Mouse (Mus musculus) hindbrain, embryonic 14.5 days (tissue): ENCODE data around the gene Bud13. TPM values are rescaled to one million over a fixed set of nuclear protein-coding genes. Genes with fewer than 3 reads are reported as not detected.

ENCODE experiments used
- ATAC-seq: fragments of 200-750 bp; cut with Nextera tagmentation; 2 replicates; pipeline ENCODE4 v1.8.0; 2017; ENCODE audit warnings: moderate number of reproducible peaks, mild to moderate bottlenecking, moderate TSS enrichment, moderate library complexity; ENCODE audit not compliant: low FRiP score
- DNase-seq: peaks from one replicate; pipeline ENCODE4 v3.0.0-alpha.2; 2015; ENCODE audit warnings: low spot score
- H3K27ac ChIP-seq: fragments of 300-500 bp; sonication (generic); 2 replicates; pipeline ENCODE4 v1.5.1; 2014; ENCODE audit warnings: mild to moderate bottlenecking, moderate library complexity
- H3K27me3 ChIP-seq: fragments of 300-500 bp; sonication (generic); 2 replicates; pipeline ENCODE4 v1.6.1; 2014; ENCODE audit warnings: mild to moderate bottlenecking, low read length, mixed read lengths; ENCODE audit not compliant: control insufficient read depth, insufficient read depth
- H3K36me3 ChIP-seq: fragments of 300-500 bp; sonication (generic); replicated peaks from 2 replicates; pipeline ENCODE4 v1.6.1; 2014; ENCODE audit not compliant: control insufficient read depth, insufficient read depth
- H3K4me1 ChIP-seq: fragments of 300-500 bp; sonication (generic); replicated peaks from 2 replicates; pipeline ENCODE4 v1.6.1; 2014; ENCODE audit warnings: antibody characterized with exemption, low read length, mixed read lengths; ENCODE audit not compliant: control insufficient read depth, insufficient read depth
- H3K4me2 ChIP-seq: fragments of 300-500 bp; sonication (generic); replicated peaks from 2 replicates; pipeline ENCODE4 v1.6.1; 2014; ENCODE audit warnings: mild to moderate bottlenecking, moderate library complexity
- H3K4me3 ChIP-seq: fragments of 300-500 bp; sonication (generic); replicated peaks from 2 replicates; pipeline ENCODE4 v1.5.1; 2014; ENCODE audit warnings: mild to moderate bottlenecking, low read length
- H3K9ac ChIP-seq: fragments of 300-500 bp; sonication (generic); 2 replicates; pipeline ENCODE4 v1.6.1; 2014
- H3K9me3 ChIP-seq: fragments of 300-500 bp; sonication (generic); 2 replicates; pipeline ENCODE4 v1.6.1; 2016; ENCODE audit warnings: low read length; ENCODE audit not compliant: control insufficient read depth
- WGBS: fragments of 180-500 bp; shearing (Covaris S2); extraction: QIAGEN DNeasy Blood & Tissue Kit; methylation state at CpG from one replicate; pipeline ENCODE4 v1.1.7; 2014; 5-methylcytosine and 5-hydroxymethylcytosine counted together
- polyA plus RNA-seq: library from polyadenylated mRNA; unstranded; fragments of >200 nt; fragmentation: Nextera tagmentation; extraction: Ambion mirVana; gene quantifications from 2 replicates; pipeline ENCODE4 v1.2.1, GENCODE M21; 2014

Bud13 gene
- polyA plus RNA-seq, 1 experiment from 2014 or later = 16.0 TPM

- Histone ChIP-seq H3K9me3 (no peaks in the 10 kb centered on the region), H3K4me3 (no peak overlapping the region), H3K36me3 (peaks cover 24% of the 10 kb centered on the region), H3K4me2 (peak overlapping the region; percentile 85), H3K27ac (no peak overlapping the region), H3K4me1 (no peaks in the 10 kb centered on the region; the same call in 1 of the 2 replicates), H3K27me3 (0 out of 2 replicates have a peak, but pooled peaks cover 5% of the 10 kb centered on the region), H3K9ac (no peak overlapping the region)
- WGBS = 89% methylated on average over 9 of the region's 9 CpGs
- ATAC-seq = no peak
- no peak for DNase-seq
Observed at GRCm38 (mm10) chr9:46272070-46272469, 10.7 kb upstream of the Bud13 start.

- H3K36me3 ChIP-seq = peaks cover 31% of the 10 kb centered on the region
- ATAC-seq (peak; percentile 93), DNase-seq (peak; percentile 85)
- H3K9me3 ChIP-seq = no peaks in the 10 kb centered on the region
- peak within 1 kb of the TSS; percentile 85 for H3K4me2 ChIP-seq
- WGBS = 7% methylated on average over 45 of the region's 45 CpGs
- H3K27ac ChIP-seq = peak within 1 kb of the TSS; percentile 59
- H3K4me1 ChIP-seq = no peaks in the 10 kb centered on the region; the same call in 1 of the 2 replicates
- H3K4me3 ChIP-seq = peak within 1 kb of the TSS; percentile 89
- peak within 1 kb of the TSS; percentile 74 for H3K9ac ChIP-seq
- H3K27me3 ChIP-seq = 0 out of 2 replicates have a peak, but pooled peaks cover 5% of the 10 kb centered on the region
Observed at GRCm38 (mm10) chr9:46272677-46273454, 9.9 kb upstream of the Bud13 start, which contains the start of gene Zpr1. Gene Zpr1 (plus strand): TSS chr9:46273064.

GRCm38 (mm10) chr9:46274494-46274893, 8.3 kb upstream of the Bud13 start:
- no peak for DNase-seq
- Histone ChIP-seq H3K4me2 (no peak overlapping the region), H3K36me3 (peaks cover 46% of the 10 kb centered on the region), H3K27me3 (0 out of 2 replicates have a peak, but pooled peaks cover 5% of the 10 kb centered on the region), H3K9ac (no peak overlapping the region), H3K9me3 (no peaks in the 10 kb centered on the region), H3K4me1 (no peaks in the 10 kb centered on the region; the same call in 1 of the 2 replicates), H3K27ac (no peak overlapping the region), H3K4me3 (no peak overlapping the region)
- ATAC-seq = no peak
- 96% methylated on average over 9 of the region's 9 CpGs for WGBS

- Histone ChIP-seq H3K4me1 (no peaks in the 10 kb centered on the region), H3K27ac (no peak overlapping the region), H3K4me2 (no peak overlapping the region), H3K36me3 (peaks cover 61% of the 10 kb centered on the region), H3K27me3 (no peaks in the 10 kb centered on the region), H3K9ac (no peak overlapping the region), H3K9me3 (no peaks in the 10 kb centered on the region), H3K4me3 (no peak overlapping the region)
- ATAC-seq (no peak), DNase-seq (no peak)
- WGBS = 95% methylated on average over 4 of the region's 4 CpGs
Observed at GRCm38 (mm10) chr9:46298381-46298780, 15.6 kb downstream of the Bud13 start.

GRCm38 (mm10) chr9:46302142-46302541, 19.3 kb downstream of the Bud13 start:
- H3K36me3 ChIP-seq = peaks cover 29% of the 10 kb centered on the region
- H3K27ac ChIP-seq = no peak overlapping the region
- ATAC-seq (no peak), DNase-seq (peak; percentile 82)
- no peak overlapping the region for H3K4me3 ChIP-seq
- no peak overlapping the region for H3K9ac ChIP-seq
- no peaks in the 10 kb centered on the region for H3K4me1 ChIP-seq
- no peaks in the 10 kb centered on the region for H3K9me3 ChIP-seq
- H3K27me3 ChIP-seq = no peaks in the 10 kb centered on the region
- 12% methylated on average over 2 of the region's 2 CpGs for WGBS
- H3K4me2 ChIP-seq = no peak overlapping the region

GRCm38 (mm10) chr9:46309121-46309520, 26.3 kb downstream of the Bud13 start:
- WGBS = 12% methylated on average over 7 of the region's 7 CpGs
- Histone ChIP-seq H3K27me3 (no peaks in the 10 kb centered on the region), H3K9ac (no peak overlapping the region), H3K4me2 (no peak overlapping the region), H3K4me1 (0 out of 2 replicates have a peak, but pooled peaks cover under 1% of the 10 kb centered on the region), H3K9me3 (no peaks in the 10 kb centered on the region), H3K36me3 (no peaks in the 10 kb centered on the region), H3K27ac (no peak overlapping the region), H3K4me3 (no peak overlapping the region)
- DNase-seq (no peak), ATAC-seq (no peak)

GRCm38 (mm10) chr9:46314507-46314906, 31.7 kb downstream of the Bud13 start:
- ATAC-seq (peak; percentile 60; the same call in 1 of the 2 replicates), DNase-seq (peak; percentile 76)
- H3K27me3 ChIP-seq = no peaks in the 10 kb centered on the region
- H3K27ac ChIP-seq = no peak overlapping the region
- H3K4me2 ChIP-seq = no peak overlapping the region
- H3K9ac ChIP-seq = no peak overlapping the region
- no peak overlapping the region for H3K4me3 ChIP-seq
- peaks cover 21% of the 10 kb centered on the region for H3K4me1 ChIP-seq
- 6% methylated on average over 4 of the region's 4 CpGs for WGBS
- H3K36me3 ChIP-seq = no peaks in the 10 kb centered on the region
- no peaks in the 10 kb centered on the region for H3K9me3 ChIP-seq

GRCm38 (mm10) chr9:46314921-46315320, 32.1 kb downstream of the Bud13 start:
- H3K4me3 ChIP-seq = no peak overlapping the region
- H3K4me2 ChIP-seq = no peak overlapping the region
- WGBS = 40% methylated on average over 2 of the region's 2 CpGs
- DNase-seq (no peak), ATAC-seq (no peak)
- no peaks in the 10 kb centered on the region for H3K36me3 ChIP-seq
- no peak overlapping the region for H3K27ac ChIP-seq
- H3K9me3 ChIP-seq = no peaks in the 10 kb centered on the region
- no peaks in the 10 kb centered on the region for H3K27me3 ChIP-seq
- H3K9ac ChIP-seq = no peak overlapping the region
- peaks cover 21% of the 10 kb centered on the region for H3K4me1 ChIP-seq

GRCm38 (mm10) chr9:46315807-46316365, 33.1 kb downstream of the Bud13 start:
- H3K27ac ChIP-seq = no peak overlapping the region
- H3K4me1 ChIP-seq = peaks cover 21% of the 10 kb centered on the region
- H3K27me3 ChIP-seq = no peaks in the 10 kb centered on the region
- H3K36me3 ChIP-seq = no peaks in the 10 kb centered on the region
- peak; percentile 39; the same call in 1 of the 2 replicates for ATAC-seq
- no peak for DNase-seq
- no peak overlapping the region for H3K4me3 ChIP-seq
- H3K9me3 ChIP-seq = no peaks in the 10 kb centered on the region
- WGBS = 23% methylated on average over 11 of the region's 11 CpGs
- no peak overlapping the region for H3K4me2 ChIP-seq
- peak overlapping the region; percentile 4; the same call in 1 of the 2 replicates for H3K9ac ChIP-seq
